Mouse (Mus musculus) liver, embryonic 16.5 days (tissue): ENCODE results near the gene Sap18b. TPM values are rescaled to one million over a fixed set of nuclear protein-coding genes. Genes with fewer than 3 reads are reported as not detected.

Source experiments
- ATAC-seq: fragments of 200-750 bp; cut with Nextera tagmentation; 2 replicates; pipeline ENCODE4 v1.8.0; 2017; ENCODE audit warnings: low read depth, mild to moderate bottlenecking, moderate number of reproducible peaks, moderate library complexity
- H3K27ac ChIP-seq: fragments of 300-500 bp; sonication (generic); 2 replicates; pipeline ENCODE4 v1.5.1; 2014; ENCODE audit warnings: mild to moderate bottlenecking, low read length
- H3K27me3 ChIP-seq: fragments of 300-500 bp; sonication (generic); 2 replicates; pipeline ENCODE4 v1.6.1; 2014; ENCODE audit warnings: low read depth, low read length, mixed read lengths; ENCODE audit not compliant: control insufficient read depth, insufficient read depth
- H3K36me3 ChIP-seq: fragments of 300-500 bp; sonication (generic); 2 replicates; pipeline ENCODE4 v1.6.1; 2014; ENCODE audit warnings: mild to moderate bottlenecking; ENCODE audit not compliant: control insufficient read depth, insufficient read depth
- H3K4me1 ChIP-seq: fragments of 300-500 bp; sonication (generic); 2 replicates; pipeline ENCODE4 v1.6.1; 2014; ENCODE audit warnings: low read depth, low read length, mixed read lengths; ENCODE audit not compliant: control insufficient read depth
- H3K4me2 ChIP-seq: fragments of 300-500 bp; sonication (generic); 2 replicates; pipeline ENCODE4 v1.6.1; 2014; ENCODE audit warnings: low read depth, low read length, mixed read lengths
- H3K4me3 ChIP-seq: fragments of 300-500 bp; sonication (generic); 2 replicates; pipeline ENCODE4 v1.5.1; 2014; ENCODE audit warnings: low read depth, mild to moderate bottlenecking, low read length
- H3K9ac ChIP-seq: fragments of 300-500 bp; sonication (generic); 2 replicates; pipeline ENCODE4 v1.6.1; 2014; ENCODE audit warnings: low read depth, low read length
- H3K9me3 ChIP-seq: fragments of 300-500 bp; sonication (generic); replicated peaks from 2 replicates; pipeline ENCODE4 v1.6.1; 2016; ENCODE audit warnings: low read length; ENCODE audit not compliant: control insufficient read depth
- WGBS: fragments of 180-500 bp; shearing (Covaris S2); extraction: QIAGEN DNeasy Blood & Tissue Kit; methylation state at CpG from one replicate; pipeline ENCODE4 v1.1.7; 2014; ENCODE audit not compliant: insufficient replicate concordance; 5-methylcytosine and 5-hydroxymethylcytosine counted together
- polyA plus RNA-seq: library from polyadenylated mRNA; unstranded; fragments of >200 nt; fragmentation: Nextera tagmentation; extraction: Ambion mirVana; gene quantifications from 2 replicates; pipeline ENCODE4 v1.2.1, GENCODE M21; 2015

Gene Sap18b
- polyA plus RNA-seq, 1 experiment from 2014 or later = 180 TPM

GRCm38 (mm10) chr8:95816044-95816708, 9.0 kb upstream of the Sap18b start:
- no peak overlapping the region for H3K27ac ChIP-seq
- no peaks in the 10 kb centered on the region for H3K36me3 ChIP-seq
- H3K9me3 ChIP-seq = no peaks in the 10 kb centered on the region
- H3K9ac ChIP-seq = no peak overlapping the region
- 47% methylated on average over 6 of the region's 6 CpGs for WGBS
- no peak for ATAC-seq
- no peak overlapping the region for H3K4me3 ChIP-seq
- H3K4me1 ChIP-seq = no peaks in the 10 kb centered on the region
- H3K4me2 ChIP-seq = no peak overlapping the region
- H3K27me3 ChIP-seq = no peaks in the 10 kb centered on the region

- no peak for ATAC-seq
- Histone ChIP-seq H3K4me1 (no peaks in the 10 kb centered on the region), H3K36me3 (no peaks in the 10 kb centered on the region), H3K9ac (no peak overlapping the region), H3K4me2 (no peak overlapping the region), H3K27me3 (no peaks in the 10 kb centered on the region), H3K4me3 (no peak overlapping the region), H3K9me3 (no peaks in the 10 kb centered on the region), H3K27ac (no peak overlapping the region)
- WGBS = 54% methylated on average over 3 of the region's 3 CpGs
Observed at GRCm38 (mm10) chr8:95817597-95817996, 7.5 kb upstream of the Sap18b start.

- Histone ChIP-seq H3K27ac (no peak overlapping the region), H3K9ac (no peak overlapping the region), H3K4me3 (no peak overlapping the region), H3K36me3 (no peaks in the 10 kb centered on the region), H3K4me1 (no peaks in the 10 kb centered on the region), H3K9me3 (no peaks in the 10 kb centered on the region), H3K4me2 (no peak overlapping the region), H3K27me3 (no peaks in the 10 kb centered on the region)
- ATAC-seq = no peak
- WGBS = 48% methylated on average over 1 of the region's 1 CpGs
Observed at GRCm38 (mm10) chr8:95818211-95818610, 6.9 kb upstream of the Sap18b start.

GRCm38 (mm10) chr8:95821266-95821665, 3.9 kb upstream of the Sap18b start:
- no peak overlapping the region for H3K4me2 ChIP-seq
- no peaks in the 10 kb centered on the region for H3K36me3 ChIP-seq
- H3K27ac ChIP-seq = peak overlapping the region; percentile 36
- WGBS = 56% methylated on average over 6 of the region's 6 CpGs
- no peak overlapping the region for H3K9ac ChIP-seq
- no peaks in the 10 kb centered on the region for H3K4me1 ChIP-seq
- peak; percentile 90 for ATAC-seq
- no peak overlapping the region for H3K4me3 ChIP-seq
- no peaks in the 10 kb centered on the region for H3K9me3 ChIP-seq
- no peaks in the 10 kb centered on the region for H3K27me3 ChIP-seq

- no peak overlapping the region for H3K4me3 ChIP-seq
- H3K9me3 ChIP-seq = no peaks in the 10 kb centered on the region
- H3K36me3 ChIP-seq = no peaks in the 10 kb centered on the region
- 63% methylated on average over 5 of the region's 5 CpGs for WGBS
- no peak overlapping the region for H3K9ac ChIP-seq
- H3K4me2 ChIP-seq = no peak overlapping the region
- no peak overlapping the region for H3K27ac ChIP-seq
- H3K4me1 ChIP-seq = no peaks in the 10 kb centered on the region
- no peaks in the 10 kb centered on the region for H3K27me3 ChIP-seq
- ATAC-seq = no peak
Observed at GRCm38 (mm10) chr8:95822096-95822495, 3.0 kb upstream of the Sap18b start.

- H3K36me3 ChIP-seq = no peaks in the 10 kb centered on the region
- 48% methylated on average over 3 of the region's 3 CpGs for WGBS
- no peaks in the 10 kb centered on the region for H3K27me3 ChIP-seq
- no peak overlapping the region for H3K4me2 ChIP-seq
- no peak for ATAC-seq
- no peak overlapping the region for H3K4me3 ChIP-seq
- H3K4me1 ChIP-seq = no peaks in the 10 kb centered on the region
- no peak overlapping the region for H3K27ac ChIP-seq
- no peak overlapping the region for H3K9ac ChIP-seq
- no peaks in the 10 kb centered on the region for H3K9me3 ChIP-seq
Observed at GRCm38 (mm10) chr8:95822699-95823098, 2.4 kb upstream of the Sap18b start.

- Histone ChIP-seq H3K36me3 (no peaks in the 10 kb centered on the region), H3K9ac (no peak overlapping the region), H3K4me2 (no peak overlapping the region), H3K27ac (no peak overlapping the region), H3K9me3 (no peaks in the 10 kb centered on the region), H3K4me1 (peaks cover 10% of the 10 kb centered on the region), H3K27me3 (no peaks in the 10 kb centered on the region), H3K4me3 (no peak overlapping the region)
- ATAC-seq = no peak
- WGBS = 56% methylated on average over 3 of the region's 3 CpGs
Observed at GRCm38 (mm10) chr8:95830144-95830543, 5.0 kb downstream of the Sap18b start.

- no peaks in the 10 kb centered on the region for H3K36me3 ChIP-seq
- peak overlapping the region; percentile 40 for H3K4me3 ChIP-seq
- 12% methylated on average over 16 of the region's 16 CpGs for WGBS
- peak; percentile 12 for ATAC-seq
- H3K9me3 ChIP-seq = no peaks in the 10 kb centered on the region
- H3K9ac ChIP-seq = peak overlapping the region; percentile 18; the same call in 1 of the 2 replicates
- peak overlapping the region; percentile 60 for H3K4me2 ChIP-seq
- H3K4me1 ChIP-seq = peaks cover 10% of the 10 kb centered on the region
- H3K27me3 ChIP-seq = no peaks in the 10 kb centered on the region
- H3K27ac ChIP-seq = peak overlapping the region; percentile 78
Observed at GRCm38 (mm10) chr8:95832603-95833434, 7.7 kb downstream of the Sap18b start.

- H3K36me3 ChIP-seq = no peaks in the 10 kb centered on the region
- peak; percentile 92 for ATAC-seq
- peak overlapping the region; percentile 18; the same call in 1 of the 2 replicates for H3K9ac ChIP-seq
- H3K4me3 ChIP-seq = peak overlapping the region; percentile 40
- 1% methylated on average over 16 of the region's 16 CpGs for WGBS
- H3K9me3 ChIP-seq = no peaks in the 10 kb centered on the region
- peak overlapping the region; percentile 78 for H3K27ac ChIP-seq
- H3K4me2 ChIP-seq = peak overlapping the region; percentile 60
- H3K4me1 ChIP-seq = peaks cover 10% of the 10 kb centered on the region
- H3K27me3 ChIP-seq = no peaks in the 10 kb centered on the region
Observed at GRCm38 (mm10) chr8:95833435-95833984, 8.4 kb downstream of the Sap18b start.
